Mouse (Mus musculus): ENCODE results near the gene Ino80b. TPM values are rescaled to one million over a fixed set of nuclear protein-coding genes. Genes with fewer than 3 reads are reported as not detected.

Ino80b gene
- polyA plus RNA-seq, 1 experiment from 2014 or later, result 15.9 TPM

MicroRNA genes within 50 kb of the gene (microRNA counts, 519-probe panel; counts per million panel counts)
- 2,163 counts per million, percentile 22 among the panel's probes with 10 or more counts for microRNA mmu-miR-3470a+mmu-miR-3470b

Small RNA genes within 50 kb of the gene (microRNA-seq; reads per million reads assigned to microRNA genes)
- not detected for gene Mir3470a

Other genes with a start within 250 kb of the Ino80b start
- 1.3 and 2.1 TPM in 2 replicates for gene Sema4f, start 185.7 kb downstream of the Ino80b start, polyA plus RNA-seq (2015; fragmentation: Nextera tagmentation; extraction: Ambion mirVana)
- gene M1ap, start 178.5 kb downstream of the Ino80b start, polyA plus RNA-seq (2015; fragmentation: Nextera tagmentation; extraction: Ambion mirVana), result 0.24 and 0.43 TPM in 2 replicates
- 13.7 and 14.7 TPM in 2 replicates for gene Dok1, start 92.0 kb downstream of the Ino80b start, polyA plus RNA-seq (2015; fragmentation: Nextera tagmentation; extraction: Ambion mirVana)
- gene Loxl3, start 91.3 kb downstream of the Ino80b start, polyA plus RNA-seq (2015; fragmentation: Nextera tagmentation; extraction: Ambion mirVana), result 18.0 and 21.6 TPM in 2 replicates
- 196 and 221 TPM in 2 replicates for gene Aup1, start 70.9 kb downstream of the Ino80b start, polyA plus RNA-seq (2015; fragmentation: Nextera tagmentation; extraction: Ambion mirVana)
- gene Htra2, start 70.2 kb downstream of the Ino80b start, polyA plus RNA-seq (2015; fragmentation: Nextera tagmentation; extraction: Ambion mirVana), result 83.9 and 87.5 TPM in 2 replicates
- gene Dqx1, start 67.6 kb downstream of the Ino80b start, polyA plus RNA-seq (2015; fragmentation: Nextera tagmentation; extraction: Ambion mirVana), result 3.1 and 4.0 TPM in 2 replicates
- gene Tlx2, start 55.1 kb downstream of the Ino80b start, polyA plus RNA-seq (2015; fragmentation: Nextera tagmentation; extraction: Ambion mirVana), result 0.69 and 3.6 TPM in 2 replicates
- gene Pcgf1, start 47.6 kb downstream of the Ino80b start, polyA plus RNA-seq (2015; fragmentation: Nextera tagmentation; extraction: Ambion mirVana), result 36.5 and 37.8 TPM in 2 replicates
- 7.5 and 9.6 TPM in 2 replicates for gene Lbx2, start 39.1 kb downstream of the Ino80b start, polyA plus RNA-seq (2015; fragmentation: Nextera tagmentation; extraction: Ambion mirVana)
- 2.7 and 3.3 TPM in 2 replicates for gene Ccdc142, start 23.8 kb downstream of the Ino80b start, polyA plus RNA-seq (2015; fragmentation: Nextera tagmentation; extraction: Ambion mirVana)
- gene Gm42688, start 23.8 kb downstream of the Ino80b start, polyA plus RNA-seq (2015; fragmentation: Nextera tagmentation; extraction: Ambion mirVana), result 2.9 and 3.0 TPM in 2 replicates
- 134 and 147 TPM in 2 replicates for gene Mrpl53, start 16.4 kb downstream of the Ino80b start, polyA plus RNA-seq (2015; fragmentation: Nextera tagmentation; extraction: Ambion mirVana)
- gene Mogs, start 9.9 kb downstream of the Ino80b start, polyA plus RNA-seq (2015; fragmentation: Nextera tagmentation; extraction: Ambion mirVana), result 56.3 and 58.9 TPM in 2 replicates
- gene Wbp1, start 3.9 kb downstream of the Ino80b start, polyA plus RNA-seq (2015; fragmentation: Nextera tagmentation; extraction: Ambion mirVana), result 132 and 144 TPM in 2 replicates
- 31.5 and 33.7 TPM in 2 replicates for gene Rtkn, start 10.0 kb upstream of the Ino80b start, polyA plus RNA-seq (2015; fragmentation: Nextera tagmentation; extraction: Ambion mirVana)
- 6.6 and 8.3 TPM in 2 replicates for gene Wdr54, start 31.0 kb upstream of the Ino80b start, polyA plus RNA-seq (2015; fragmentation: Nextera tagmentation; extraction: Ambion mirVana)
- gene 1700003E16Rik, start 31.0 kb upstream of the Ino80b start, polyA plus RNA-seq (2015; fragmentation: Nextera tagmentation; extraction: Ambion mirVana), result 1.6 and 2.4 TPM in 2 replicates
- 89.2 and 93.9 TPM in 2 replicates for gene Dctn1, start 40.5 kb upstream of the Ino80b start, polyA plus RNA-seq (2015; fragmentation: Nextera tagmentation; extraction: Ambion mirVana)
- gene Slc4a5, start 94.4 kb upstream of the Ino80b start, polyA plus RNA-seq (2015; fragmentation: Nextera tagmentation; extraction: Ambion mirVana), result 0.44 and 0.59 TPM in 2 replicates
- 39.7 and 44.9 TPM in 2 replicates for gene Mthfd2, start 200.5 kb upstream of the Ino80b start, polyA plus RNA-seq (2015; fragmentation: Nextera tagmentation; extraction: Ambion mirVana)
- gene Mob1a, start 200.6 kb upstream of the Ino80b start, polyA plus RNA-seq (2015; fragmentation: Nextera tagmentation; extraction: Ambion mirVana), result 69.6 and 70.6 TPM in 2 replicates
- 145 and 149 TPM in 2 replicates for gene Bola3, start 223.7 kb upstream of the Ino80b start, polyA plus RNA-seq (2015; fragmentation: Nextera tagmentation; extraction: Ambion mirVana)